Comparison of ENCODE assay signal across 15 mouse cellular contexts in genomic region chr11:79746552-79747102, GRCm38 (mm10).
DNase-seq lines count a peak whose midpoint lies in the region; ATAC-seq lines count a peak whose summit lies in the region.
"Had no signal": no experiment of that assay in that cellular context is flagged by ENCODE, and none has a peak within 500 bp of the region (broad histone marks: within the 10 kb centered on the region; RNA-seq: fewer than 3 reads in every experiment).

No protein-coding gene starts in this region.

- no peaks in the 10 kb centered on the region for H3K27me3 ChIP-seq in kidney, embryonic 14.5 days (ENCODE audit: control insufficient read depth, insufficient read depth, low read length)
- no peaks in the 10 kb centered on the region for H3K27me3 ChIP-seq in liver, embryonic 13.5 days
- H3K27me3 ChIP-seq in stomach, embryonic 15.5 days (replicated peaks): no peaks in the 10 kb centered on the region
- H3K27me3 ChIP-seq: forebrain, embryonic 15.5 days; limb, embryonic 13.5 days; midbrain, embryonic 12.5 days; neural tube, embryonic 13.5 days had no signal

- 85% methylated on average over 11 of the region's 11 CpGs for WGBS in kidney, embryonic 14.5 days
- WGBS in liver, embryonic 13.5 days (ENCODE audit: insufficient replicate concordance): 65% methylated on average over 11 of the region's 11 CpGs
- 73% methylated on average over 11 of the region's 11 CpGs for WGBS in stomach, embryonic 15.5 days

- H3K4me2 ChIP-seq in kidney, embryonic 14.5 days (replicated peaks; ENCODE audit: low read depth, low read length): no peak overlapping the region
- H3K4me2 ChIP-seq in liver, embryonic 13.5 days: no peak overlapping the region
- no peak overlapping the region for H3K4me2 ChIP-seq in stomach, embryonic 15.5 days
- H3K4me2 ChIP-seq: forebrain, embryonic 15.5 days; limb, embryonic 13.5 days; midbrain, embryonic 12.5 days; neural tube, embryonic 13.5 days had no signal

- no peaks in the 10 kb centered on the region for H3K36me3 ChIP-seq in kidney, embryonic 14.5 days (ENCODE audit: control insufficient read depth, insufficient read depth, low read length)
- no peaks in the 10 kb centered on the region for H3K36me3 ChIP-seq in liver, embryonic 13.5 days
- H3K36me3 ChIP-seq in stomach, embryonic 15.5 days: no peaks in the 10 kb centered on the region
- H3K36me3 ChIP-seq: forebrain, embryonic 15.5 days; hindbrain, embryonic 10.5 days; limb, embryonic 13.5 days; midbrain, embryonic 12.5 days; neural tube, embryonic 13.5 days had no signal

- no peak overlapping the region for H3K4me3 ChIP-seq in kidney, embryonic 14.5 days (ENCODE audit: low read length)
- no peak overlapping the region for H3K4me3 ChIP-seq in liver, embryonic 13.5 days (replicated peaks)
- no peak overlapping the region for H3K4me3 ChIP-seq in stomach, embryonic 15.5 days (replicated peaks)
- H3K4me3 ChIP-seq: forebrain, embryonic 15.5 days; hindbrain, embryonic 10.5 days; limb, embryonic 13.5 days; midbrain, embryonic 12.5 days; neural tube, embryonic 13.5 days had no signal

- H3K27ac ChIP-seq in kidney, embryonic 14.5 days (ENCODE audit: low read depth, low read length): no peak overlapping the region
- H3K27ac ChIP-seq in liver, embryonic 13.5 days: peak overlapping the region; percentile 60
- peak overlapping the region; percentile 61; the same call in 1 of the 2 replicates for H3K27ac ChIP-seq in stomach, embryonic 15.5 days
- H3K27ac ChIP-seq: forebrain, embryonic 15.5 days; hindbrain, embryonic 10.5 days; limb, embryonic 13.5 days; macrophage; midbrain, embryonic 12.5 days; neural tube, embryonic 13.5 days had no signal

- H3K9ac ChIP-seq in kidney, embryonic 14.5 days (ENCODE audit: low read depth, low read length): no peak overlapping the region
- no peak overlapping the region for H3K9ac ChIP-seq in liver, embryonic 13.5 days
- no peak overlapping the region for H3K9ac ChIP-seq in stomach, embryonic 15.5 days
- H3K9ac ChIP-seq: forebrain, embryonic 15.5 days; limb, embryonic 13.5 days; midbrain, embryonic 12.5 days; neural tube, embryonic 13.5 days had no signal

- H3K4me1 ChIP-seq in kidney, embryonic 14.5 days (ENCODE audit: control insufficient read depth, insufficient read depth, low read length): no peaks in the 10 kb centered on the region
- H3K4me1 ChIP-seq in liver, embryonic 13.5 days (replicated peaks): peaks cover 13% of the 10 kb centered on the region
- H3K4me1 ChIP-seq in stomach, embryonic 15.5 days: peaks cover 1% of the 10 kb centered on the region; the same call in 1 of the 2 replicates
- H3K4me1 ChIP-seq: forebrain, embryonic 15.5 days; limb, embryonic 13.5 days; midbrain, embryonic 12.5 days; neural tube, embryonic 13.5 days had no signal

- peak; percentile 39 to 51 for DNase-seq in kidney, adult 8-10 months
- DNase-seq in liver: peak; percentile 27
- DNase-seq in liver, embryonic 13.5 days: no peak
- DNase-seq in urinary bladder, adult 2 months (ENCODE audit: low spot score): no peak
- DNase-seq in right cerebral cortex, postnatal 36 days (ENCODE audit: low spot score in 2 of 2): no peak
- DNase-seq: adrenal gland, adult 8-10 months; cerebellum, adult 9-11 months had no signal

- H3K9me3 ChIP-seq in kidney, embryonic 14.5 days (ENCODE audit: control insufficient read depth, low read length): peaks cover 4% of the 10 kb centered on the region; the same call in 1 of the 2 replicates
- H3K9me3 ChIP-seq in liver, embryonic 13.5 days (replicated peaks): no peaks in the 10 kb centered on the region
- H3K9me3 ChIP-seq in stomach, embryonic 15.5 days: no peaks in the 10 kb centered on the region
- H3K9me3 ChIP-seq: forebrain, embryonic 15.5 days; limb, embryonic 13.5 days; midbrain, embryonic 12.5 days; neural tube, embryonic 13.5 days had no signal

- no peak for ATAC-seq in kidney, embryonic 14.5 days (ENCODE audit: low FRiP score, low TSS enrichment)
- peak; percentile 68 for ATAC-seq in liver, embryonic 13.5 days (ENCODE audit: low read depth)
- ATAC-seq in stomach, embryonic 15.5 days (ENCODE audit: insufficient read depth, low FRiP score, low read depth): peak; percentile 80
- ATAC-seq: forebrain, embryonic 15.5 days had no signal

Comparison
In these comparisons a context has a peak if more than half of its experiments do, and no peak if none do; other contexts are left out.
1. DNase-seq: peak in kidney, adult 8-10 months (2 of 2) and liver (single experiment); none in liver, embryonic 13.5 days (single experiment), urinary bladder, adult 2 months (single experiment) and right cerebral cortex, postnatal 36 days (0 of 2).